Mouse (Mus musculus): Measurements from ENCODE around the gene Hpn. TPM values are rescaled to one million over a fixed set of nuclear protein-coding genes. Genes with fewer than 3 reads are reported as not detected.

Hpn gene
- polyA plus RNA-seq, 1 experiment: 7.0 TPM

GRCm38 (mm10) chr7:31080611-31081010 is 34.5 kb downstream of the Hpn start:
- TF ChIP-seq CTCF (IDR thresholded peaks at IDR 0.05; ENCODE audit: borderline replicate concordance, control insufficient read depth, extremely low read depth, insufficient read depth, low read length, poor library complexity) (no peak), POLR2A (IDR thresholded peaks at IDR 0.05; ENCODE audit: control insufficient read depth, extremely low read depth, insufficient read depth, low read length, poor library complexity) (no peak)
- 92% methylated on average over 3 of the region's 3 CpGs for WGBS
- Histone ChIP-seq H3K27ac (ENCODE audit: control insufficient read depth, insufficient read depth, low read length) (no peak overlapping the region), H3K27me3 (ENCODE audit: control insufficient read depth, insufficient read depth, low read length) (no peaks in the 10 kb centered on the region), H3K4me3 (ENCODE audit: control insufficient read depth, insufficient read depth, low read length) (no peak overlapping the region), H3K36me3 (ENCODE audit: control insufficient read depth, insufficient read depth, low read length) (no peaks in the 10 kb centered on the region), H3K4me1 (replicated peaks; ENCODE audit: control insufficient read depth, insufficient read depth, low read length) (0 out of 2 replicates have a peak, but pooled peaks cover 2% of the 10 kb centered on the region)
- no peak for DNase-seq

- Histone ChIP-seq H3K36me3 (ENCODE audit: control insufficient read depth, insufficient read depth, low read length) (no peaks in the 10 kb centered on the region), H3K27ac (ENCODE audit: control insufficient read depth, insufficient read depth, low read length) (no peak overlapping the region), H3K27me3 (ENCODE audit: control insufficient read depth, insufficient read depth, low read length) (no peaks in the 10 kb centered on the region), H3K4me1 (replicated peaks; ENCODE audit: control insufficient read depth, insufficient read depth, low read length) (no peaks in the 10 kb centered on the region), H3K4me3 (ENCODE audit: control insufficient read depth, insufficient read depth, low read length) (no peak overlapping the region)
- no peak for DNase-seq
- 91% methylated on average over 8 of the region's 8 CpGs for WGBS
- TF ChIP-seq POLR2A (IDR thresholded peaks at IDR 0.05; ENCODE audit: control insufficient read depth, extremely low read depth, insufficient read depth, low read length, poor library complexity) (no peak), CTCF (IDR thresholded peaks at IDR 0.05; ENCODE audit: borderline replicate concordance, control insufficient read depth, extremely low read depth, insufficient read depth, low read length, poor library complexity) (no peak)
Observed at GRCm38 (mm10) chr7:31079670-31080069, 35.4 kb downstream of the Hpn start.

- WGBS: 44% methylated on average over 5 of the region's 5 CpGs
- Histone ChIP-seq H3K27me3 (ENCODE audit: control insufficient read depth, insufficient read depth, low read length) (no peaks in the 10 kb centered on the region), H3K27ac (ENCODE audit: control insufficient read depth, insufficient read depth, low read length) (no peak overlapping the region), H3K36me3 (ENCODE audit: control insufficient read depth, insufficient read depth, low read length) (no peaks in the 10 kb centered on the region), H3K4me1 (replicated peaks; ENCODE audit: control insufficient read depth, insufficient read depth, low read length) (no peaks in the 10 kb centered on the region), H3K4me3 (ENCODE audit: control insufficient read depth, insufficient read depth, low read length) (no peak overlapping the region)
- peak; percentile 31 for DNase-seq
- TF ChIP-seq POLR2A (IDR thresholded peaks at IDR 0.05; ENCODE audit: control insufficient read depth, extremely low read depth, insufficient read depth, low read length, poor library complexity) (no peak), CTCF (IDR thresholded peaks at IDR 0.05; ENCODE audit: borderline replicate concordance, control insufficient read depth, extremely low read depth, insufficient read depth, low read length, poor library complexity) (peak; percentile 45; the same call in 1 of the 2 replicates)
Observed at GRCm38 (mm10) chr7:31077885-31078445, 37.1 kb downstream of the Hpn start.

DNA sequence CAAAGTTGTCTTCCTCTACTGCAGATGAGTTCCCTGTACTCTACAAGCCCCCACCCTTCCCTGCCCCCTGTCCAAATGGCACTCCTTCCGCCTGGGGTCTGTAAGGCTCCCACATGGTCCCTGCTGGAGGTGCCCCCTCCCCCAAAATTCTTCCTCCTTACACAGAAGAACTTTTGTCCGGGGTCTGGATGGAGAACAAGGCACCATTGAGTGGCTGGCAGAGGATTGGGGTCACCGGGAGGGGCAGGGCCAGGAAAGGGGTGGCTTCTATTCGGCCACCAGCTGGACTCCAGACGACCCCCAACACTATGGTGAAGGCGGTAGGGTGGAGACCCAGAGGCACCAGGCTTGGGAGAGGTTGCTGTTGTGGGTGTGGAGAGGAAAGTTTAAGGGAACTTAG is 37.6 kb downstream of the Hpn start:
- no peak overlapping the region for H3K4me3 ChIP-seq (ENCODE audit: control insufficient read depth, insufficient read depth, low read length)
- H3K4me1 ChIP-seq (replicated peaks; ENCODE audit: control insufficient read depth, insufficient read depth, low read length): no peaks in the 10 kb centered on the region
- H3K36me3 ChIP-seq (ENCODE audit: control insufficient read depth, insufficient read depth, low read length): no peaks in the 10 kb centered on the region
- TF ChIP-seq CTCF (IDR thresholded peaks at IDR 0.05; ENCODE audit: borderline replicate concordance, control insufficient read depth, extremely low read depth, insufficient read depth, low read length, poor library complexity) (no peak), POLR2A (IDR thresholded peaks at IDR 0.05; ENCODE audit: control insufficient read depth, extremely low read depth, insufficient read depth, low read length, poor library complexity) (no peak)
- H3K27ac ChIP-seq (ENCODE audit: control insufficient read depth, insufficient read depth, low read length): no peak overlapping the region
- DNase-seq: no peak
- WGBS: 88% methylated on average over 6 of the region's 6 CpGs
- no peaks in the 10 kb centered on the region for H3K27me3 ChIP-seq (ENCODE audit: control insufficient read depth, insufficient read depth, low read length)

- Histone ChIP-seq H3K27ac (ENCODE audit: control insufficient read depth, insufficient read depth, low read length) (no peak within 1 kb of the TSS), H3K4me1 (replicated peaks; ENCODE audit: control insufficient read depth, insufficient read depth, low read length) (no peaks in the 10 kb centered on the region), H3K27me3 (ENCODE audit: control insufficient read depth, insufficient read depth, low read length) (no peaks in the 10 kb centered on the region), H3K4me3 (ENCODE audit: control insufficient read depth, insufficient read depth, low read length) (no peak within 1 kb of the TSS), H3K36me3 (ENCODE audit: control insufficient read depth, insufficient read depth, low read length) (no peaks in the 10 kb centered on the region)
- 92% methylated on average over 5 of the region's 5 CpGs for WGBS
- no peak for DNase-seq
- no peak for TF ChIP-seq CTCF (IDR thresholded peaks at IDR 0.05; ENCODE audit: borderline replicate concordance, control insufficient read depth, extremely low read depth, insufficient read depth, low read length, poor library complexity)
Observed at GRCm38 (mm10) chr7:31076492-31076891, 38.6 kb downstream of the Hpn start, which contains the start of gene Fxyd3. TSS of gene Fxyd3 (minus strand) at chr7:31076704.

GRCm38 (mm10) chr7:31074713-31075069 is 40.4 kb downstream of the Hpn start:
- no peaks in the 10 kb centered on the region for H3K27me3 ChIP-seq (ENCODE audit: control insufficient read depth, insufficient read depth, low read length)
- no peak for TF ChIP-seq CTCF (IDR thresholded peaks at IDR 0.05; ENCODE audit: borderline replicate concordance, control insufficient read depth, extremely low read depth, insufficient read depth, low read length, poor library complexity)
- TF ChIP-seq POLR2A (IDR thresholded peaks at IDR 0.05; ENCODE audit: control insufficient read depth, extremely low read depth, insufficient read depth, low read length, poor library complexity): no peak
- WGBS: 93% methylated on average over 5 of the region's 5 CpGs

More at GRCm38 (mm10) chr7:31074713-31075069, 40.4 kb downstream of the Hpn start:
- H3K36me3 ChIP-seq (ENCODE audit: control insufficient read depth, insufficient read depth, low read length): no peaks in the 10 kb centered on the region
- H3K27ac ChIP-seq (ENCODE audit: control insufficient read depth, insufficient read depth, low read length): no peak overlapping the region
- H3K4me3 ChIP-seq (ENCODE audit: control insufficient read depth, insufficient read depth, low read length): no peak overlapping the region
- no peaks in the 10 kb centered on the region for H3K4me1 ChIP-seq (replicated peaks; ENCODE audit: control insufficient read depth, insufficient read depth, low read length)
- no peak for DNase-seq
